Comparison of ENCODE assay signal across 16 mouse cellular contexts in genomic region chr4:89313461-89313860, GRCm38 (mm10). TPM values are rescaled to one million over a fixed set of nuclear protein-coding genes. Genes with fewer than 3 reads are reported as not detected.
DNase-seq lines count a peak whose midpoint lies in the region; ATAC-seq and TF ChIP-seq lines count a peak whose summit lies in the region.
"Had no signal": no experiment of that assay in that cellular context is flagged by ENCODE, and none has a peak within 500 bp of the region (broad histone marks: within the 10 kb centered on the region; RNA-seq: fewer than 3 reads in every experiment).

No protein-coding gene starts in this region.

- TF ChIP-seq POLR2A in limb, embryonic 14.5 days (IDR thresholded peaks at IDR 0.05; ENCODE audit: borderline replicate concordance, extremely low read depth, insufficient read depth, insufficient read length): no peak

- H3K4me3 ChIP-seq in hindbrain, embryonic 10.5 days: no peak overlapping the region
- H3K4me3 ChIP-seq in hindbrain, embryonic 12.5 days: no peak overlapping the region
- no peak overlapping the region for H3K4me3 ChIP-seq in embryonic facial prominence, embryonic 10.5 days
- H3K4me3 ChIP-seq in limb, embryonic 14.5 days (replicated peaks; ENCODE audit: low read length): no peak overlapping the region
- H3K4me3 ChIP-seq: forebrain, embryonic 10.5 days; heart, embryonic 15.5 days; layer of hippocampus, adult 2 months; midbrain, embryonic 13.5 days; stomach, embryonic 15.5 days had no signal

- no peak overlapping the region for H3K9ac ChIP-seq in hindbrain, embryonic 12.5 days
- H3K9ac ChIP-seq in limb, embryonic 14.5 days (ENCODE audit: low read depth, low read length, severe bottlenecking): no peak overlapping the region
- H3K9ac ChIP-seq: heart, embryonic 15.5 days; midbrain, embryonic 13.5 days; stomach, embryonic 15.5 days had no signal

- H3K27ac ChIP-seq in hindbrain, embryonic 10.5 days: no peak overlapping the region
- H3K27ac ChIP-seq in hindbrain, embryonic 12.5 days: no peak overlapping the region
- no peak overlapping the region for H3K27ac ChIP-seq in embryonic facial prominence, embryonic 10.5 days (replicated peaks)
- H3K27ac ChIP-seq in limb, embryonic 14.5 days (replicated peaks; ENCODE audit: low read depth, low read length): no peak overlapping the region
- H3K27ac ChIP-seq: forebrain, embryonic 10.5 days; heart, embryonic 15.5 days; layer of hippocampus, adult 2 months; midbrain, embryonic 13.5 days; stomach, embryonic 15.5 days had no signal

- no peak for ATAC-seq in hindbrain, embryonic 12.5 days (ENCODE audit: low FRiP score)
- ATAC-seq in limb, embryonic 14.5 days (ENCODE audit: low FRiP score, low read depth): no peak
- ATAC-seq: inflammation-experienced regulatory T-cells, adult 6 months; midbrain, embryonic 13.5 days had no signal

- H3K4me2 ChIP-seq in hindbrain, embryonic 12.5 days (replicated peaks): no peak overlapping the region
- no peak overlapping the region for H3K4me2 ChIP-seq in limb, embryonic 14.5 days (replicated peaks; ENCODE audit: low read depth, low read length, severe bottlenecking)
- H3K4me2 ChIP-seq: heart, embryonic 15.5 days; midbrain, embryonic 13.5 days; stomach, embryonic 15.5 days had no signal

- peak; percentile 59 for DNase-seq in hindbrain, embryonic 10.5 days (ENCODE audit: low spot score)
- DNase-seq in ovary, postnatal 14 days (ENCODE audit: low spot score): peak; percentile 40
- DNase-seq in ovary, adult 18-20 months (ENCODE audit: low spot score): no peak
- peak; percentile 79 for DNase-seq in embryonic facial prominence, embryonic 10.5 days (ENCODE audit: low spot score)
- DNase-seq in limb, embryonic 14.5 days (ENCODE audit: low spot score): peak; percentile 70
- DNase-seq in layer of hippocampus, postnatal 36 days: no peak
- DNase-seq: lung, adult 2 months had no signal

- H3K9me3 ChIP-seq in hindbrain, embryonic 10.5 days: no peaks in the 10 kb centered on the region
- H3K9me3 ChIP-seq in hindbrain, embryonic 12.5 days (replicated peaks): no peaks in the 10 kb centered on the region
- no peaks in the 10 kb centered on the region for H3K9me3 ChIP-seq in embryonic facial prominence, embryonic 10.5 days
- no peaks in the 10 kb centered on the region for H3K9me3 ChIP-seq in limb, embryonic 14.5 days (ENCODE audit: control insufficient read depth, low read length)
- H3K9me3 ChIP-seq: forebrain, embryonic 10.5 days; heart, embryonic 15.5 days; midbrain, embryonic 13.5 days; stomach, embryonic 15.5 days had no signal

- H3K27me3 ChIP-seq in hindbrain, embryonic 10.5 days (ENCODE audit: insufficient read depth, poor library complexity, severe bottlenecking): peaks cover 59% of the 10 kb centered on the region
- H3K27me3 ChIP-seq in hindbrain, embryonic 12.5 days: peaks cover 60% of the 10 kb centered on the region
- peaks cover 53% of the 10 kb centered on the region for H3K27me3 ChIP-seq in embryonic facial prominence, embryonic 10.5 days (replicated peaks; ENCODE audit: low read depth, poor library complexity, severe bottlenecking)
- H3K27me3 ChIP-seq in limb, embryonic 14.5 days (ENCODE audit: control insufficient read depth, insufficient read depth, low read length): peaks cover 51% of the 10 kb centered on the region

- WGBS in hindbrain, embryonic 10.5 days: 16% methylated on average over 13 of the region's 13 CpGs
- 14% methylated on average over 13 of the region's 13 CpGs for WGBS in hindbrain, embryonic 12.5 days
- 11% methylated on average over 13 of the region's 13 CpGs for WGBS in embryonic facial prominence, embryonic 10.5 days
- 12% methylated on average over 13 of the region's 13 CpGs for WGBS in limb, embryonic 14.5 days

- no peaks in the 10 kb centered on the region for H3K36me3 ChIP-seq in hindbrain, embryonic 10.5 days
- H3K36me3 ChIP-seq in hindbrain, embryonic 12.5 days: no peaks in the 10 kb centered on the region
- H3K36me3 ChIP-seq in embryonic facial prominence, embryonic 10.5 days (replicated peaks): no peaks in the 10 kb centered on the region
- H3K36me3 ChIP-seq in limb, embryonic 14.5 days (ENCODE audit: control insufficient read depth, insufficient read depth, low read length): no peaks in the 10 kb centered on the region
- H3K36me3 ChIP-seq: forebrain, embryonic 10.5 days; heart, embryonic 15.5 days; midbrain, embryonic 13.5 days; stomach, embryonic 15.5 days had no signal

- peaks cover 10% of the 10 kb centered on the region for H3K4me1 ChIP-seq in hindbrain, embryonic 10.5 days (replicated peaks)
- H3K4me1 ChIP-seq in hindbrain, embryonic 12.5 days: peaks cover 8% of the 10 kb centered on the region
- H3K4me1 ChIP-seq in embryonic facial prominence, embryonic 10.5 days: peaks cover 11% of the 10 kb centered on the region
- H3K4me1 ChIP-seq in limb, embryonic 14.5 days (ENCODE audit: control insufficient read depth, insufficient read depth, low read length): no peaks in the 10 kb centered on the region

RNA-seq across cellular contexts. Expression of gene Cdkn2b, which starts 2.6 kb away (rescaled TPM):
- 0.54 and 2.2 TPM in 2 replicates for polyA plus RNA-seq in hindbrain, embryonic 10.5 days (2016; fragmentation: Nextera tagmentation; extraction: Ambion mirVana)
- 1.1 and 1.5 TPM in 2 replicates for polyA plus RNA-seq in hindbrain, embryonic 12.5 days (2016; fragmentation: Nextera tagmentation; extraction: Ambion mirVana)
- polyA plus RNA-seq in embryonic facial prominence, embryonic 10.5 days (2016; fragmentation: Nextera tagmentation; extraction: Ambion mirVana): 0.88 and 1.2 TPM in 2 replicates
- polyA plus RNA-seq in limb, embryonic 14.5 days (2012; rRNA removed): 1.4 and 1.8 TPM in 2 replicates
- 3.0 and 4.4 TPM in 2 replicates for polyA plus RNA-seq in limb, embryonic 14.5 days (2014; fragmentation: Nextera tagmentation; extraction: Ambion mirVana)
- 1 to 10 TPM; 1.4 to 1.7 TPM for total RNA-seq in layer of hippocampus, postnatal 36 days (2021)
- total RNA-seq: neutrophil, adult 5-6 weeks had no signal

RNA-seq across cellular contexts. Expression of gene Cdkn2a, which starts 19.0 kb away (rescaled TPM):
- not detected in 2 replicates for polyA plus RNA-seq in hindbrain, embryonic 10.5 days (2016; fragmentation: Nextera tagmentation; extraction: Ambion mirVana)
- polyA plus RNA-seq in hindbrain, embryonic 12.5 days (2016; fragmentation: Nextera tagmentation; extraction: Ambion mirVana): not detected in 2 replicates
- polyA plus RNA-seq in embryonic facial prominence, embryonic 10.5 days (2016; fragmentation: Nextera tagmentation; extraction: Ambion mirVana): not detected in 2 replicates
- polyA plus RNA-seq in limb, embryonic 14.5 days (2012; rRNA removed): 0.47 TPM in 2 replicates
- polyA plus RNA-seq in limb, embryonic 14.5 days (2014; fragmentation: Nextera tagmentation; extraction: Ambion mirVana): not detected in 2 replicates
- not detected for total RNA-seq in layer of hippocampus, postnatal 36 days (2021)
- total RNA-seq: layer of hippocampus, adult 2 months; left cerebral cortex, postnatal 25 days; neutrophil, adult 5-6 weeks had no signal
- polyA plus RNA-seq: forebrain, embryonic 10.5 days; heart, embryonic 15.5 days; midbrain, embryonic 13.5 days; stomach, embryonic 15.5 days had no signal

Comparison
In these comparisons a context has a peak if more than half of its experiments do, and no peak if none do; other contexts are left out.
1. DNase-seq: peak in hindbrain, embryonic 10.5 days (single experiment), ovary, postnatal 14 days (single experiment), embryonic facial prominence, embryonic 10.5 days (single experiment) and limb, embryonic 14.5 days (single experiment); none in ovary, adult 18-20 months (single experiment) and layer of hippocampus, postnatal 36 days (0 of 2).